Mouse (Mus musculus) heart, embryonic 16.5 days (tissue): Measurements from ENCODE around the gene Qrich1. TPM values are rescaled to one million over a fixed set of nuclear protein-coding genes. Genes with fewer than 3 reads are reported as not detected.
A peak's percentile ranks its signal among the peaks of the same experiment; 100 is the strongest.
"Not testable (repeated sequence)": the region's sequence is repeated elsewhere in the genome, so short reads cannot be mapped to it uniquely, and the experiment has no call there.

ENCODE experiments used
- ATAC-seq: fragments of 200-750 bp; cut with Nextera tagmentation; replicated peaks from 2 replicates; pipeline ENCODE4 v1.8.0; 2017; ENCODE audit warnings: moderate number of reproducible peaks; ENCODE audit not compliant: insufficient read depth, low FRiP score; ENCODE audit errors: extremely low read depth
- H3K27ac ChIP-seq: fragments of 300-500 bp; sonication (generic); 2 replicates; pipeline ENCODE4 v1.5.1; 2014; ENCODE audit warnings: mild to moderate bottlenecking, low read length, control low read depth, moderate library complexity
- H3K27me3 ChIP-seq: fragments of 300-500 bp; sonication (generic); 2 replicates; pipeline ENCODE4 v1.6.1; 2014; ENCODE audit warnings: low read length, mixed read lengths; ENCODE audit not compliant: control insufficient read depth, insufficient read depth
- H3K36me3 ChIP-seq: fragments of 300-500 bp; sonication (generic); 2 replicates; pipeline ENCODE4 v1.6.1; 2014; ENCODE audit not compliant: control insufficient read depth, insufficient read depth
- H3K4me1 ChIP-seq: fragments of 300-500 bp; sonication (generic); 2 replicates; pipeline ENCODE4 v1.6.1; 2014; ENCODE audit warnings: low read length, mixed read lengths; ENCODE audit not compliant: control insufficient read depth, insufficient read depth
- H3K4me2 ChIP-seq: fragments of 300-500 bp; sonication (generic); 2 replicates; pipeline ENCODE4 v1.6.1; 2014; ENCODE audit warnings: low read depth, mild to moderate bottlenecking, control low read depth, low read length
- H3K4me3 ChIP-seq: fragments of 300-500 bp; sonication (generic); 2 replicates; pipeline ENCODE4 v1.5.1; 2014; ENCODE audit warnings: mild to moderate bottlenecking, control low read depth, low read length
- H3K9ac ChIP-seq: fragments of 300-500 bp; sonication (generic); 2 replicates; pipeline ENCODE4 v1.6.1; 2014; ENCODE audit warnings: low read length, control low read depth
- H3K9me3 ChIP-seq: fragments of 300-500 bp; sonication (generic); replicated peaks from 2 replicates; pipeline ENCODE4 v1.6.1; 2016; ENCODE audit warnings: low read length; ENCODE audit not compliant: control insufficient read depth
- WGBS: fragments of 180-500 bp; shearing (Covaris S2); extraction: QIAGEN DNeasy Blood & Tissue Kit; methylation state at CpG from one replicate; pipeline ENCODE4 v1.1.7; 2014; 5-methylcytosine and 5-hydroxymethylcytosine counted together
- polyA plus RNA-seq: library from polyadenylated mRNA; unstranded; fragments of >200 nt; fragmentation: Nextera tagmentation; extraction: Ambion mirVana; gene quantifications from 2 replicates; pipeline ENCODE4 v1.2.1, GENCODE M21; 2015

Gene Qrich1
- polyA plus RNA-seq, 1 experiment from 2014 or later, result 82.5 TPM

- Histone ChIP-seq H3K9ac (peak overlapping the region; percentile 63), H3K4me1 (peaks cover 36% of the 10 kb centered on the region), H3K4me3 (peak overlapping the region; percentile 39), H3K9me3 (no peaks in the 10 kb centered on the region), H3K27me3 (no peaks in the 10 kb centered on the region), H3K36me3 (no peaks in the 10 kb centered on the region; the same call in 1 of the 2 replicates), H3K4me2 (peak overlapping the region; percentile 65), H3K27ac (peak overlapping the region; percentile 94)
- WGBS, result 9% methylated on average over 14 of the region's 14 CpGs
- peak; percentile 97 for ATAC-seq
Measured at GRCm38 (mm10) chr9:108587571-108588180, 71.1 kb downstream of the Qrich1 start.

- no peak overlapping the region for H3K4me2 ChIP-seq
- no peak overlapping the region for H3K4me3 ChIP-seq
- peaks cover 3% of the 10 kb centered on the region; the same call in 1 of the 2 replicates for H3K36me3 ChIP-seq
- no peak for ATAC-seq
- no peaks in the 10 kb centered on the region for H3K9me3 ChIP-seq
- no peak overlapping the region for H3K9ac ChIP-seq
- no peaks in the 10 kb centered on the region for H3K27me3 ChIP-seq
- H3K4me1 ChIP-seq, result peaks cover 30% of the 10 kb centered on the region
- WGBS, result 66% methylated on average over 5 of the region's 5 CpGs
- peak overlapping the region; percentile 94 for H3K27ac ChIP-seq
Measured at GRCm38 (mm10) chr9:108589229-108589628, 72.6 kb downstream of the Qrich1 start.

- peaks cover 32% of the 10 kb centered on the region for H3K4me1 ChIP-seq
Measured at GRCm38 (mm10) chr9:108591462-108591861, 74.9 kb downstream of the Qrich1 start.

GRCm38 (mm10) chr9:108594354-108594753 is 77.7 kb downstream of the Qrich1 start:
- Histone ChIP-seq H3K36me3 (peaks cover 3% of the 10 kb centered on the region; the same call in 1 of the 2 replicates), H3K9ac (0 out of 2 replicates have a peak overlapping the region, but pooled peaks have one; percentile 7), H3K9me3 (no peaks in the 10 kb centered on the region), H3K4me2 (peak overlapping the region; percentile 25), H3K4me1 (peaks cover 14% of the 10 kb centered on the region), H3K4me3 (no peak overlapping the region), H3K27me3 (no peaks in the 10 kb centered on the region), H3K27ac (peak overlapping the region; percentile 87)
- no peak for ATAC-seq
- 31% methylated on average over 3 of the region's 3 CpGs for WGBS

More at GRCm38 (mm10) chr9:108591462-108591861, 74.9 kb downstream of the Qrich1 start:
- Histone ChIP-seq H3K4me2 (no peak overlapping the region), H3K4me3 (no peak overlapping the region), H3K36me3 (peaks cover 3% of the 10 kb centered on the region; the same call in 1 of the 2 replicates), H3K9ac (no peak overlapping the region), H3K27me3 (no peaks in the 10 kb centered on the region), H3K27ac (no peak overlapping the region), H3K9me3 (no peaks in the 10 kb centered on the region)
- ATAC-seq, result no peak
- WGBS, result 76% methylated on average over 4 of the region's 4 CpGs

- peak within 1 kb of the TSS; percentile 86 for H3K4me2 ChIP-seq
- WGBS, result 2% methylated on average over 69 of the region's 69 CpGs
- H3K9ac ChIP-seq, result peak within 1 kb of the TSS; percentile 89
- peak; percentile 77 for ATAC-seq
- H3K9me3 ChIP-seq, result no peaks in the 10 kb centered on the region
- peak within 1 kb of the TSS; percentile 88 for H3K4me3 ChIP-seq
- 0 out of 2 replicates have a peak, but pooled peaks cover 3% of the 10 kb centered on the region for H3K36me3 ChIP-seq
- no peaks in the 10 kb centered on the region for H3K27me3 ChIP-seq
- peak within 1 kb of the TSS; percentile 79 for H3K27ac ChIP-seq
- H3K4me1 ChIP-seq, result peaks cover 18% of the 10 kb centered on the region
Measured at GRCm38 (mm10) chr9:108596998-108597764, 80.6 kb downstream of the Qrich1 start, which contains the start of gene P4htm. P4htm (minus strand) TSS chr9:108597667.

- Histone ChIP-seq H3K27me3 (no peaks in the 10 kb centered on the region), H3K36me3 (peaks cover 14% of the 10 kb centered on the region), H3K9me3 (no peaks in the 10 kb centered on the region), H3K9ac (no peak overlapping the region), H3K4me1 (peaks cover 20% of the 10 kb centered on the region), H3K27ac (no peak overlapping the region), H3K4me2 (no peak overlapping the region), H3K4me3 (no peak overlapping the region)
- no peak for ATAC-seq
- WGBS, result 73% methylated on average over 4 of the region's 4 CpGs
Measured at GRCm38 (mm10) chr9:108599021-108599566, 82.5 kb downstream of the Qrich1 start.

GRCm38 (mm10) chr9:108600011-108600410 is 83.4 kb downstream of the Qrich1 start:
- no peak overlapping the region for H3K4me3 ChIP-seq
- no peak for ATAC-seq
- H3K4me1 ChIP-seq, result peaks cover 20% of the 10 kb centered on the region
- no peak overlapping the region for H3K9ac ChIP-seq
- H3K27ac ChIP-seq, result no peak overlapping the region
- no peaks in the 10 kb centered on the region for H3K27me3 ChIP-seq
- no peaks in the 10 kb centered on the region for H3K9me3 ChIP-seq
- no peak overlapping the region for H3K4me2 ChIP-seq
- 44% methylated on average over 2 of the region's 2 CpGs for WGBS
- peaks cover 20% of the 10 kb centered on the region for H3K36me3 ChIP-seq

- H3K9me3 ChIP-seq, result no peaks in the 10 kb centered on the region
- WGBS, result 73% methylated on average over 4 of the region's 4 CpGs
- no peak overlapping the region for H3K4me2 ChIP-seq
- H3K27me3 ChIP-seq, result no peaks in the 10 kb centered on the region
- peaks cover 34% of the 10 kb centered on the region for H3K36me3 ChIP-seq
- no peak overlapping the region for H3K27ac ChIP-seq
- no peak overlapping the region for H3K9ac ChIP-seq
- no peak for ATAC-seq
- no peak overlapping the region for H3K4me3 ChIP-seq
- H3K4me1 ChIP-seq, result peaks cover 19% of the 10 kb centered on the region
Measured at GRCm38 (mm10) chr9:108601986-108602385, 85.4 kb downstream of the Qrich1 start.

GRCm38 (mm10) chr9:108607929-108608328 is 91.3 kb downstream of the Qrich1 start:
- H3K4me3 ChIP-seq, H3K9ac ChIP-seq, H3K4me2 ChIP-seq, H3K27ac ChIP-seq, H3K27me3 ChIP-seq, ATAC-seq, H3K4me1 ChIP-seq, H3K9me3 ChIP-seq: not testable (repeated sequence)
- H3K36me3 ChIP-seq, result peaks cover 89% of the 10 kb centered on the region
- 82% methylated on average over 5 of the region's 5 CpGs for WGBS
